Mouse (Mus musculus): ENCODE data around the gene Zfp940. TPM values are rescaled to one million over a fixed set of nuclear protein-coding genes. Genes with fewer than 3 reads are reported as not detected.
A peak's percentile ranks its signal among the peaks of the same experiment; 100 is the strongest.

The Zfp940 gene
- polyA plus RNA-seq, 1 experiment: 1.4 TPM

GRCm38 (mm10) chr7:29814381-29814780, 39.1 kb downstream of the Zfp940 start:
- no peak for TF ChIP-seq POLR2A (IDR thresholded peaks at IDR 0.05; ENCODE audit: borderline replicate concordance, low read depth, low read length)
- Histone ChIP-seq H3K4me3 (ENCODE audit: insufficient read depth, low read length) (peak overlapping the region; percentile 95; the same call in 1 of the 2 replicates), H3K4me1 (ENCODE audit: control insufficient read depth, insufficient read depth, low read length) (peaks cover 20% of the 10 kb centered on the region), H3K27ac (ENCODE audit: insufficient read depth, low read depth, low read length) (no peak overlapping the region)

- TF ChIP-seq POLR2A (IDR thresholded peaks at IDR 0.05; ENCODE audit: borderline replicate concordance, low read depth, low read length): no peak
- no peak for TF ChIP-seq CTCF (IDR thresholded peaks at IDR 0.05; ENCODE audit: low read depth, low read length)
- Histone ChIP-seq H3K4me1 (ENCODE audit: control insufficient read depth, insufficient read depth, low read length) (peaks cover 15% of the 10 kb centered on the region), H3K27ac (ENCODE audit: insufficient read depth, low read depth, low read length) (no peak overlapping the region), H3K4me3 (ENCODE audit: insufficient read depth, low read length) (no peak overlapping the region)
Measured at GRCm38 (mm10) chr7:29812244-29812643, 41.2 kb downstream of the Zfp940 start.

- Histone ChIP-seq H3K4me3 (ENCODE audit: insufficient read depth, low read length) (no peak overlapping the region), H3K27ac (ENCODE audit: insufficient read depth, low read depth, low read length) (no peak overlapping the region), H3K4me1 (ENCODE audit: control insufficient read depth, insufficient read depth, low read length) (0 out of 2 replicates have a peak, but pooled peaks cover under 1% of the 10 kb centered on the region)
- TF ChIP-seq CTCF (IDR thresholded peaks at IDR 0.05; ENCODE audit: low read depth, low read length) (no peak), POLR2A (IDR thresholded peaks at IDR 0.05; ENCODE audit: borderline replicate concordance, low read depth, low read length) (no peak)
Measured at GRCm38 (mm10) chr7:29807046-29807445, 46.4 kb downstream of the Zfp940 start.

GRCm38 (mm10) chr7:29792906-29793305, 60.6 kb downstream of the Zfp940 start:
- Histone ChIP-seq H3K4me3 (ENCODE audit: insufficient read depth, low read length) (no peak overlapping the region), H3K4me1 (ENCODE audit: control insufficient read depth, insufficient read depth, low read length) (no peaks in the 10 kb centered on the region), H3K27ac (ENCODE audit: insufficient read depth, low read depth, low read length) (no peak overlapping the region)
- TF ChIP-seq POLR2A (IDR thresholded peaks at IDR 0.05; ENCODE audit: borderline replicate concordance, low read depth, low read length) (no peak), CTCF (IDR thresholded peaks at IDR 0.05; ENCODE audit: low read depth, low read length) (no peak)

- Histone ChIP-seq H3K4me1 (ENCODE audit: control insufficient read depth, insufficient read depth, low read length) (no peaks in the 10 kb centered on the region), H3K4me3 (ENCODE audit: insufficient read depth, low read length) (no peak overlapping the region), H3K27ac (ENCODE audit: insufficient read depth, low read depth, low read length) (no peak overlapping the region)
- TF ChIP-seq POLR2A (IDR thresholded peaks at IDR 0.05; ENCODE audit: borderline replicate concordance, low read depth, low read length) (no peak), CTCF (IDR thresholded peaks at IDR 0.05; ENCODE audit: low read depth, low read length) (no peak)
Measured at GRCm38 (mm10) chr7:29785888-29786287, 67.6 kb downstream of the Zfp940 start.

- Histone ChIP-seq H3K4me3 (ENCODE audit: insufficient read depth, low read length) (no peak overlapping the region), H3K27ac (ENCODE audit: insufficient read depth, low read depth, low read length) (no peak overlapping the region), H3K4me1 (ENCODE audit: control insufficient read depth, insufficient read depth, low read length) (no peaks in the 10 kb centered on the region)
- no peak for TF ChIP-seq CTCF (IDR thresholded peaks at IDR 0.05; ENCODE audit: low read depth, low read length)
Measured at GRCm38 (mm10) chr7:29785023-29785422, 68.4 kb downstream of the Zfp940 start.

GRCm38 (mm10) chr7:29783871-29784551, 69.5 kb downstream of the Zfp940 start, which contains the start of gene Zfp30:
Zfp30 (plus strand) TSS chr7:29783998.
- no peak within 1 kb of the TSS for H3K27ac ChIP-seq (ENCODE audit: insufficient read depth, low read depth, low read length)

More at GRCm38 (mm10) chr7:29783871-29784551, 69.5 kb downstream of the Zfp940 start, which contains the start of gene Zfp30:
- Histone ChIP-seq H3K4me1 (ENCODE audit: control insufficient read depth, insufficient read depth, low read length) (no peaks in the 10 kb centered on the region), H3K4me3 (ENCODE audit: insufficient read depth, low read length) (peak within 1 kb of the TSS; percentile 71)
- TF ChIP-seq CTCF (IDR thresholded peaks at IDR 0.05; ENCODE audit: low read depth, low read length) (no peak), POLR2A (IDR thresholded peaks at IDR 0.05; ENCODE audit: borderline replicate concordance, low read depth, low read length) (no peak)

Other genes starting within 250 kb of the Zfp940 start
- gene Catsperg2, start 126.6 kb downstream of the Zfp940 start, polyA plus RNA-seq (2012; ENCODE audit: insufficient read depth, insufficient read length, missing spikeins): 0.29 TPM in 1 of 2 replicates, not detected in the other
- gene Zfp84, start 85.1 kb downstream of the Zfp940 start, polyA plus RNA-seq (2012; ENCODE audit: insufficient read depth, insufficient read length, missing spikeins): 10.3 and 12.5 TPM in 2 replicates
- gene Zfp30, start 69.7 kb downstream of the Zfp940 start, polyA plus RNA-seq (2012; ENCODE audit: insufficient read depth, insufficient read length, missing spikeins): 1.4 and 2.6 TPM in 2 replicates
- gene Zfp790, start 37.6 kb downstream of the Zfp940 start, polyA plus RNA-seq (2012; ENCODE audit: insufficient read depth, insufficient read length, missing spikeins): 7.9 and 9.5 TPM in 2 replicates
- gene Zfp420, start 6.3 kb upstream of the Zfp940 start, polyA plus RNA-seq (2012; ENCODE audit: insufficient read depth, insufficient read length, missing spikeins): 4.8 and 5.7 TPM in 2 replicates
- 3.5 and 3.8 TPM in 2 replicates for gene Zfp27, start 52.9 kb upstream of the Zfp940 start, polyA plus RNA-seq (2012; ENCODE audit: insufficient read depth, insufficient read length, missing spikeins)
- 3.1 and 3.8 TPM in 2 replicates for gene Zfp383, start 54.6 kb upstream of the Zfp940 start, polyA plus RNA-seq (2012; ENCODE audit: insufficient read depth, insufficient read length, missing spikeins)
- gene Zfp74, start 100.4 kb upstream of the Zfp940 start, polyA plus RNA-seq (2012; ENCODE audit: insufficient read depth, insufficient read length, missing spikeins): 7.2 and 8.6 TPM in 2 replicates
- 3.6 and 4.0 TPM in 2 replicates for gene Zfp568, start 130.3 kb upstream of the Zfp940 start, polyA plus RNA-seq (2012; ENCODE audit: insufficient read depth, insufficient read length, missing spikeins)
- 4.1 and 5.0 TPM in 2 replicates for gene Zfp14, start 197.7 kb upstream of the Zfp940 start, polyA plus RNA-seq (2012; ENCODE audit: insufficient read depth, insufficient read length, missing spikeins)
- gene Zfp82, start 219.2 kb upstream of the Zfp940 start, polyA plus RNA-seq (2012; ENCODE audit: insufficient read depth, insufficient read length, missing spikeins): 3.9 and 4.6 TPM in 2 replicates
- not detected in 2 replicates for gene Gm26920, start 236.7 kb upstream of the Zfp940 start, polyA plus RNA-seq (2012; ENCODE audit: insufficient read depth, insufficient read length, missing spikeins)
- gene Zfp566, start 236.9 kb upstream of the Zfp940 start, polyA plus RNA-seq (2012; ENCODE audit: insufficient read depth, insufficient read length, missing spikeins): 1.6 and 2.8 TPM in 2 replicates
- 40.2 and 49.9 TPM in 2 replicates for gene Zfp260, start 241.1 kb upstream of the Zfp940 start, polyA plus RNA-seq (2012; ENCODE audit: insufficient read depth, insufficient read length, missing spikeins)

All from bone marrow macrophage, adult 2 months (primary cell).